Mouse (Mus musculus) myocyte (in vitro differentiated cells): Measurements from ENCODE around the gene Limch1. TPM values are rescaled to one million over a fixed set of nuclear protein-coding genes. Genes with fewer than 3 reads are reported as not detected.

Source experiments
- H3K27me3 ChIP-seq: one replicate; pipeline ENCODE4 v1.6.1; 2011; ENCODE audit not compliant: control insufficient read depth, insufficient read depth, insufficient read length
- H3K36me3 ChIP-seq: one replicate; pipeline ENCODE4 v1.6.1; 2011; ENCODE audit not compliant: control insufficient read depth, insufficient read depth
- H3K4me2 ChIP-seq: one replicate; pipeline ENCODE4 v1.6.1; 2011; ENCODE audit warnings: low read depth, control low read depth
- H3K4me3 ChIP-seq: one replicate; pipeline ENCODE4 v1.5.1; 2011; ENCODE audit warnings: mild to moderate bottlenecking, control low read depth, moderate library complexity
- H3K79me2 ChIP-seq: one replicate; pipeline ENCODE4 v1.6.1; 2011; ENCODE audit not compliant: control insufficient read depth, insufficient read depth
- H3ac ChIP-seq: one replicate; pipeline ENCODE4 v1.6.1; 2011; ENCODE audit not compliant: control insufficient read depth, insufficient read length
- CEBPB ChIP-seq: IDR thresholded peaks from 2 replicates; pipeline ENCODE4 v1.6.1; 2011; ENCODE audit warnings: mild to moderate bottlenecking, moderate library complexity; ENCODE audit not compliant: poor library complexity, insufficient read depth, severe bottlenecking
- E2F4 ChIP-seq: IDR thresholded peaks from one replicate; pipeline ENCODE4 v1.6.1; 2011; ENCODE audit warnings: mild to moderate bottlenecking, control low read depth, moderate library complexity; ENCODE audit not compliant: insufficient read depth
- MAX ChIP-seq: IDR thresholded peaks from one replicate; pipeline ENCODE4 v1.6.1; 2011; ENCODE audit warnings: low read depth, mild to moderate bottlenecking, control low read depth
- MYOD1 ChIP-seq, 3 experiments: IDR thresholded peaks; one replicate each; pipeline ENCODE4 v1.6.1; 2011; ENCODE audit warnings: control low read depth in 2 of 3, low read depth in 2 of 3, mild to moderate bottlenecking in 2 of 3, moderate library complexity in 1 of 3; ENCODE audit not compliant: insufficient read length in 2 of 3, control insufficient read depth in 1 of 3
- MYOG ChIP-seq, 3 experiments: IDR thresholded peaks; one replicate each; pipeline ENCODE4 v1.6.1; 2011; ENCODE audit warnings: control low read depth in 2 of 3, low read depth in 2 of 3, mild to moderate bottlenecking in 2 of 3; ENCODE audit not compliant: insufficient read length in 2 of 3, control insufficient read depth in 1 of 3, insufficient read depth in 1 of 3
- POLR2A ChIP-seq: IDR thresholded peaks from one replicate; pipeline ENCODE4 v1.6.1; 2011; ENCODE audit warnings: low read depth, mild to moderate bottlenecking, control low read depth, moderate library complexity; ENCODE audit not compliant: insufficient read length
- POLR2AphosphoS2 ChIP-seq: IDR thresholded peaks from one replicate; pipeline ENCODE4 v1.6.1; 2011; ENCODE audit warnings: low read depth, control low read depth; ENCODE audit not compliant: insufficient read length
- REST ChIP-seq: IDR thresholded peaks from one replicate; pipeline ENCODE4 v1.6.1; 2011; ENCODE audit warnings: mild to moderate bottlenecking, control low read depth, moderate library complexity; ENCODE audit not compliant: insufficient read depth, insufficient read length
- SRF ChIP-seq: IDR thresholded peaks from one replicate; pipeline ENCODE4 v1.6.1; 2011; ENCODE audit warnings: low read depth; ENCODE audit not compliant: control insufficient read depth, insufficient read length
- TCF12 ChIP-seq: IDR thresholded peaks from one replicate; pipeline ENCODE4 v1.6.1; 2011; ENCODE audit warnings: mild to moderate bottlenecking, control low read depth; ENCODE audit not compliant: poor library complexity, insufficient read depth, severe bottlenecking
- TCF3 ChIP-seq: IDR thresholded peaks from one replicate; pipeline ENCODE4 v1.6.1; 2011; ENCODE audit warnings: low read depth, control low read depth; ENCODE audit not compliant: insufficient read length
- USF1 ChIP-seq: IDR thresholded peaks from one replicate; pipeline ENCODE4 v1.6.1; 2011; ENCODE audit warnings: low read depth, mild to moderate bottlenecking, control low read depth, moderate library complexity
- polyA plus RNA-seq: library from polyadenylated mRNA; unstranded; fragments of >200 nt; fragmentation: generic; extraction: Trizol; gene quantifications from one replicate; pipeline ENCODE4 v1.2.1, GENCODE M21; 2012; ENCODE audit warnings: missing spikeins

Gene Limch1
- polyA plus RNA-seq, 1 experiment = 0.79 TPM

DNA sequence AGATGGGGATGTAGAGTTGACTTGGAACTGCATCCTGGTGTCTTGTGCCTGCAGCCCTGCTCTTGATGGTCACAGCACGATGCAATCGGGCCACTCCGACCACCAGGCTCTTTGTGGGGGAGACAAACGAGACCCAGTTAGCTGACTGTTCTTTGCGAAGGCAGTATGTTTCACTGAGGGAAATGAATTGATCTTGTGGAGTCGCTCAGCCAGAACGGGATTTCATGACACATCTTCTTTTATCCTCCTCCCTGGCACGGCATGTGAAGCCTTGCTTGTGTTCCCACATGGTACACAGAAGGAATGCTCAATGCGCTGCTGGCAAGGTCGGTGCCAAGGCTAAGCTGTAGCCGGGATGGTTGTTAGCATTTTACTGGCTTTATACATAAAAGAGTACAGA lies 143.7 kb downstream of the Limch1 start:
- Histone ChIP-seq H3K27me3 (no peaks in the 10 kb centered on the region), H3K4me2 (no peak overlapping the region), H3ac (no peak overlapping the region), H3K79me2 (no peaks in the 10 kb centered on the region), H3K36me3 (no peaks in the 10 kb centered on the region), H3K4me3 (no peak overlapping the region)
- TF ChIP-seq MAX (no peak), POLR2A (no peak), MYOG (IDR thresholded peaks at IDR 0.05; ENCODE audit: control insufficient read depth in 1 of 3, insufficient read depth in 1 of 3, insufficient read length in 2 of 3, low read depth in 2 of 3) (no peak), CEBPB (no peak), E2F4 (no peak), POLR2AphosphoS2 (no peak), TCF3 (no peak), USF1 (no peak), TCF12 (no peak), SRF (no peak), MYOD1 (IDR thresholded peaks at IDR 0.05; ENCODE audit: control insufficient read depth in 1 of 3, insufficient read length in 2 of 3, low read depth in 2 of 3) (no peak)

DNA sequence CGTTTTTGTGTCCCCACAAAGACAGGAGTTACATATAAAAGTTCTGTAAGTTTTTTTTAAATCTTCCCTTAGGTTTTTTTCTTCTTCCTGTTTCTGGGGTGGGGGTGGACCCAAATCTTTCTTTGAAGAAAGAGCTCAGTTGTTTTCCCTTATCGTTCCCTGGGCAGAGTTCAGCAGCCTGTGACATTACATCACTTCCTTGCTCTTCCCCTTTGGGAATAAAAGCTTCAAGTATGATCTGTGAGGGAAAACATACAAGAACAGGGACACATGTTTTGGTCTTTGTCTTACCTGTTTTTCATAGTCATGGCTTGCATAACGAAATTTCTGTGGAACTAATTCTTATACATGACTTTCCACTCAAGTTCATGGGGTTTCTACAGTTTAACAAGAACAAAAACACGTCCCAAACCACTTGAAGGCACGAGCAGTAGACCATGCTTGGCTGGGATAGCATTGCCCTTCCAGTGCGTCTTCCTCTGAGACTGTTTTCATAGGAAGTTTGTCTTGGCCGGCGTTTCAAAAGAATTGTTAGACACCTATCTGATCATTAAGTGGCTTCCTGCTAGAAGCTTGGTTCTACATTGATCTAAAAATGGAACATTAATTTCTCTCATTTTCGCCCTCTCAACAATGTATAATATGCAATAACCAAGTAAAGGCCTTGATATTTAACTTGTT lies 150.0 kb downstream of the Limch1 start:
- no peaks in the 10 kb centered on the region for H3K79me2 ChIP-seq
- TF ChIP-seq MYOG (IDR thresholded peaks at IDR 0.05; ENCODE audit: control insufficient read depth in 1 of 3, insufficient read depth in 1 of 3, insufficient read length in 2 of 3, low read depth in 2 of 3) = no peak
- no peak for TF ChIP-seq SRF
- no peak for TF ChIP-seq CEBPB
- TF ChIP-seq TCF12 = no peak
- TF ChIP-seq REST = no peak
- TF ChIP-seq POLR2AphosphoS2 = no peak
- TF ChIP-seq MYOD1 (IDR thresholded peaks at IDR 0.05; ENCODE audit: control insufficient read depth in 1 of 3, insufficient read length in 2 of 3, low read depth in 2 of 3) = no peak
- TF ChIP-seq USF1 = no peak
- TF ChIP-seq MAX = no peak
- no peak for TF ChIP-seq POLR2A
- peaks cover 6% of the 10 kb centered on the region for H3K27me3 ChIP-seq
- no peak overlapping the region for H3K4me2 ChIP-seq
- no peak overlapping the region for H3K4me3 ChIP-seq
- no peak overlapping the region for H3ac ChIP-seq
- no peaks in the 10 kb centered on the region for H3K36me3 ChIP-seq

DNA sequence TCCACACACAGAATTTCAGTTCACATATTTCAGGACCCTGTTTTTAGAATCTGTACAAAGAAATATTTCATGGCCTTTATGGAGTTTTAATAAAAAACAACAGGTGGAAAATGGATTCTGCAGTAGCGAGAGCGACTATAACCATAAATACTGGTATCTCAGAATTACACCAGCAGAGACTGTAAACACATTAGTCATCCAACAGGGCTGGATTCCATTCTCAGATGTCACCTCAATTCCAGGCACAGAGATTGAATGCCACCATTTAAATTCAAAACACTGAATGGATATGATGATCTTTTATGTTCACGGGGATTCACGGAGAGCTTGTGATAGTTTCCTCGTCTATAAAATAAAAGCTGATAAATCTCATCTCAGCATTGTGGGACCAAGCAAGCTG lies 152.0 kb downstream of the Limch1 start:
- H3K27me3 ChIP-seq = peaks cover 6% of the 10 kb centered on the region
- no peaks in the 10 kb centered on the region for H3K36me3 ChIP-seq
- H3K4me3 ChIP-seq = no peak overlapping the region
- no peak overlapping the region for H3ac ChIP-seq
- no peaks in the 10 kb centered on the region for H3K79me2 ChIP-seq
- no peak overlapping the region for H3K4me2 ChIP-seq
- TF ChIP-seq CEBPB (no peak), SRF (no peak), POLR2A (no peak), E2F4 (no peak), MYOD1 (IDR thresholded peaks at IDR 0.05; ENCODE audit: control insufficient read depth in 1 of 3, insufficient read length in 2 of 3, low read depth in 2 of 3) (no peak), MYOG (IDR thresholded peaks at IDR 0.05; ENCODE audit: control insufficient read depth in 1 of 3, insufficient read depth in 1 of 3, insufficient read length in 2 of 3, low read depth in 2 of 3) (no peak), USF1 (no peak), TCF12 (no peak), REST (no peak), TCF3 (no peak), MAX (no peak), POLR2AphosphoS2 (no peak)

DNA sequence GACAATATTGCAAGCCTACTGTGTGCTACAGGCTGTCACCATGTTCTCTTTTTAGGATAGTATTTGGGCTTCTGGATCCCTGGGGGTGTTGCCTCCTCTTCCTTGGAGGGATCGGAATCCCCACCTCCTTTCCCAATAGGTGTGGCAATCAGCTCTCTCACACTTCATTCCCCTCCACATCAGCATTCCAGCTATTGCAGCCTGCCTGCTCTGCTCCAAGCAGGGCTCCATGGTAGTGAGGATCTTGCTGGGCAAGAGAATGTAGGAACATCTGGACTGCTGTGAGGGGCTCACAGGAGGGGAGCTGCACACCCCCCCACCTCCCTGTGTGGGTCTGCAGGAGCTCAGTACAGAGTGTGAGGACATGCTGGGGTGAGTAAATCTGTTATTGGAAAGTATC lies 152.6 kb downstream of the Limch1 start:
- no peak for TF ChIP-seq MAX
- no peak for TF ChIP-seq CEBPB
- TF ChIP-seq USF1 = no peak
- TF ChIP-seq TCF12 = no peak
- no peak for TF ChIP-seq SRF
- no peak for TF ChIP-seq POLR2AphosphoS2
- TF ChIP-seq MYOD1 (IDR thresholded peaks at IDR 0.05; ENCODE audit: control insufficient read depth in 1 of 3, insufficient read length in 2 of 3, low read depth in 2 of 3) = no peak
- TF ChIP-seq TCF3 = no peak
- TF ChIP-seq POLR2A = no peak
- no peak for TF ChIP-seq MYOG (IDR thresholded peaks at IDR 0.05; ENCODE audit: control insufficient read depth in 1 of 3, insufficient read depth in 1 of 3, insufficient read length in 2 of 3, low read depth in 2 of 3)
- no peak for TF ChIP-seq E2F4
- no peak for TF ChIP-seq REST
- Histone ChIP-seq H3K36me3 (no peaks in the 10 kb centered on the region), H3K4me2 (no peak overlapping the region), H3K79me2 (no peaks in the 10 kb centered on the region), H3ac (no peak overlapping the region), H3K4me3 (no peak overlapping the region), H3K27me3 (peaks cover 6% of the 10 kb centered on the region)
